Mouse (Mus musculus): ENCODE measurements around the gene Tubd1.

Gene Tubd1

GRCm38 (mm10) chr11:86584898-86585597, 40.3 kb downstream of the Tubd1 start:
- DNase-seq: no peak

GRCm38 (mm10) chr11:86585598-86585984, 40.8 kb downstream of the Tubd1 start:
- DNase-seq: no peak

GRCm38 (mm10) chr11:86586177-86586867, 41.5 kb downstream of the Tubd1 start:
- no peak for DNase-seq

- peak; percentile 64 for DNase-seq
Measured at GRCm38 (mm10) chr11:86586868-86587792, 42.3 kb downstream of the Tubd1 start.

GRCm38 (mm10) chr11:86587830-86588229, 43.0 kb downstream of the Tubd1 start:
- DNase-seq: no peak

GRCm38 (mm10) chr11:86588583-86589298, 44.0 kb downstream of the Tubd1 start:
- DNase-seq: no peak

GRCm38 (mm10) chr11:86590066-86590465, 45.3 kb downstream of the Tubd1 start:
- DNase-seq: no peak

- no peak for DNase-seq
Measured at GRCm38 (mm10) chr11:86590579-86590978, 45.8 kb downstream of the Tubd1 start.

GRCm38 (mm10) chr11:86591301-86591845, 46.6 kb downstream of the Tubd1 start:
- DNase-seq: no peak

- no peak for DNase-seq
Measured at GRCm38 (mm10) chr11:86591931-86592616, 47.3 kb downstream of the Tubd1 start.

GRCm38 (mm10) chr11:86592993-86593392, 48.2 kb downstream of the Tubd1 start:
- no peak for DNase-seq

- DNase-seq: no peak
Measured at GRCm38 (mm10) chr11:86593443-86593842, 48.7 kb downstream of the Tubd1 start.

- DNase-seq: no peak
Measured at GRCm38 (mm10) chr11:86594188-86594876, 49.5 kb downstream of the Tubd1 start.

- DNase-seq: no peak
Measured at GRCm38 (mm10) chr11:86595366-86595765, 50.6 kb downstream of the Tubd1 start.

GRCm38 (mm10) chr11:86596187-86596960, 51.6 kb downstream of the Tubd1 start:
- DNase-seq: no peak

GRCm38 (mm10) chr11:86596976-86597375, 52.2 kb downstream of the Tubd1 start:
- DNase-seq: no peak

- no peak for DNase-seq
Measured at GRCm38 (mm10) chr11:86598154-86598553, 53.4 kb downstream of the Tubd1 start.

GRCm38 (mm10) chr11:86598572-86598971, 53.8 kb downstream of the Tubd1 start:
- DNase-seq: no peak

- no peak for DNase-seq
Measured at GRCm38 (mm10) chr11:86599378-86600208, 54.8 kb downstream of the Tubd1 start.

- DNase-seq: no peak
Measured at GRCm38 (mm10) chr11:86600209-86600557, 55.4 kb downstream of the Tubd1 start.
